Mouse (Mus musculus) left cerebral cortex, postnatal 25 days (tissue): ENCODE data around the gene Maco1. TPM values are rescaled to one million over a fixed set of nuclear protein-coding genes. Genes with fewer than 3 reads are reported as not detected.
A peak's percentile ranks its signal among the peaks of the same experiment; 100 is the strongest.
"Not testable (repeated sequence)": the region's sequence is repeated elsewhere in the genome, so short reads cannot be mapped to it uniquely, and the experiment has no call there.

Experiments used
- DNase-seq, 2 experiments: peaks; one replicate each; pipeline ENCODE4 v3.0.0; 2022; ENCODE audit warnings: low spot score in 2 of 2, mixed read lengths in 1 of 2
- intact Hi-C: fragments of 180-260 bp; cut with DNase I; formaldehyde crosslinking; loops from one replicate; pipeline ENCODE4 v1.15.1; 2025
- total RNA-seq, 2 experiments: library from RNA; stranded (reverse); gene quantifications; 2 replicates each; pipeline ENCODE4 v1.2.3; 2021

Maco1 gene
- total RNA-seq, 2 experiments from 2014 or later: 49.2 to 52.0 TPM

- intact Hi-C loops: no loop called here
- DNase-seq: no peak
Measured at GRCm38 (mm10) chr4:134826348-134826747, 26.8 kb downstream of the Maco1 start.

DNA sequence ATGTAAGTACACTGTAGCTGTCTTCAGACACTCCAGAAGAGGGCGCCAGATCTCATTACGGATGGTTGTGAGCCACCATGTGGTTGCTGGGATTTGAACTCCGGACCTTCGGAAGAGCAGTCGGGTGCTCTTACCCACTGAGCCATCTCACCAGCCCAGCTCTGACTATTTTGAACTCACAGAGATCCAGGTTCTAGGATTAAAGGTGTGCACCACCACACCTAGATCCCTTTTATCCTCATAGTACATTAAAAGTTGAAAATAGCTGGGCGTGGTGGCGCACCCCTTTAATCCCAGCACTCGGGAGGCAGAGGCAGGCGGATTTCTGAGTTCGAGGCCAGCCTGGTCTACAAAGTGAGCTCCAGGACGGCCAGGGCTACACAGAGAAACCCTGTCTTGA is 27.3 kb downstream of the Maco1 start:
- DNase-seq, intact Hi-C loops: not testable (repeated sequence)

- DNase-seq: no peak
- intact Hi-C loops: no loop called here
Measured at GRCm38 (mm10) chr4:134823560-134823959, 29.6 kb downstream of the Maco1 start.

DNA sequence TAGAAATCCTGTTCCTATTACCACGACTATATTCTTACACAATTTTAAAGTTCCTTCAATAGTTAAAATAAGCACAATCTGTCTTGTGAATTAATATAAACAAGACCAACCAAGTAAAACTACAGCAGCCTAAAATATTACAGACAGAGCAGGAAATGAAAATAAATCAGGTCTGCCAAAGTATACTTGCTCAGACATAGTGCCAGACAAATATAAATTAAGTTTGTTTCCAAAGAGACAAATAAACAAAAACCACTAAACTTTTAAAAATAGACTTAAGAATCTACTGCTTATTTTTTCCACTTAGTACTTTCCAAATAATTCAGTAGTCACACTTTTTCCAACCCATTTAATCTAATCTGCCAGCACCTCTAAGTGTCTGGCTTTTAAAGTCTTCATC is 32.1 kb downstream of the Maco1 start:
- DNase-seq: no peak
- intact Hi-C loops: no loop called here

DNA sequence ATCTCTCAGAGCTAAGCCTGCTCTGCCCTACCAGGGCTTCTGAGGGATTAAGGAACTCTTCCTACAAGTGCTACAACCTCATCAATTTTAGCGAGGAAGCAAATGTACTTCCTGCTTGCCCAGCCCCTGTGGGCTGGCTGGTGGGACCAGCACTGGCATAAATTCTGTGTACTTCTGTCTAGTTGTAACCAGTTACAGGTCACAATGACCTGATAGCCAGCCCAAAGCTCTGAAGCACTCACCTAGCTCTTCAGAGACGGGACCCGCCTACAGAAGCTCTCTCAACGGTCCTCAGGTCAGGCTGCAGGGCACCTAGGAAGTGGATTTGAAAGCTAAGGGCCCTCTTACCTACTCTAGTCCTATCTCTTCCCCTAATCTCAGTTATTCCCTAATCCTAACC is 35.4 kb downstream of the Maco1 start:
- intact Hi-C loops: no loop called here
- DNase-seq: no peak

DNA sequence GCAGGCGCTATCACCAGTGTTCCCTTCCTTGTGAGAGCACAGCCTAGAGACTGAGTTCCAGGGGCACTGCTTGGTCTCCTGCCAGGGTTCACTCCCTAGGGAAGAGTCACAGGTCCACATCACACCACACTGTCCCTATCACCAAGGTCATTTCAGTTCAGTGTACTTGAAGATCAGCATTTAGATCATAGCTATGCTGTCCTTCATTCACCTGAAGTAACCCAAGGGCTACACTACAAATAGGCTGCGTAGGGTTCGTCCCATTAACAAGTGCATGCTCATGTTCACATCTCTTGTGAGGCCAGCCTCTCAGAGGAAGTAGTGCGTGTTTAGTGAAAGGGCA is 38.9 kb downstream of the Maco1 start:
- intact Hi-C loops: no loop called here

DNA sequence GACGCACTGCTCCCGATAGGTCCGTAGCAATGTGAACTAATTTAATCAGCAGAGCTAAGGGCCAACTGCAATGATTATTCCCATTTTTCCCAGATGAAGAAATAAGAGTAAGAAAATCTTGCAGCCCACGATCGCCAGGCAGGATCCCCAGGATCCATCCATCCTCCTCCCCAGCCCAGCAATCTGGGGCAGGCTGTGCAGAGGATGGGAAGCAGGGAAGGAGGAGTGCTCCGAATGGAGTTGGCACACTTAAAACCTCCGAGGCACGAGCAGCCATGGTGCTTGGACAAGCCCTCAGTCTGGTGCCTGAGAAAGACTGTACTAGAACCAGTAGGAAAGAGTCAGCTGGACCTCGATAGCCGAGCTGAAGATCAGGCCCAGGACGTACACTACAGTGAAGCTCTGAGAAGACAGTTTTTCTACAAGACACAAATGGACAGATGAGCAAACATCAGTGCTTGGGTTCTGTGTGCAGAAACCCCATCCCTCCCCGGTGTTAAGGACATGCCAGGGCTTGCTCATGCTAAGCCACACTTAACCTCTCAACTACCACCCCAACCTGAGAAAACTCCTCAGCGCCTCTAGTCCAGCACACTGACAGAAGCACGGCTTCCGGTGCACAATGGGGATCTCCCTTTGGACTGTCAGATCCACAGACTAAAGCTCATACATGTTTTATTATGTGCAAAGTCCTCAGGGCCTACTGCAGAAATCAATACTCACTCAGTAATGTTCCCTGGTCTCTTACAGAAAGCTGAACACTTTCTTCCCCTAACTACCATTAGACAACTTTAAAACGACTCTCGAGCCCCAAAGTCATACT is 39.5 kb downstream of the Maco1 start:
- intact Hi-C loops: no loop called here
- DNase-seq: peak in 1 of 2 experiments; percentile 58

More for the DNA sequence above, 38.9 kb downstream of the Maco1 start:
- DNase-seq: no peak

DNA sequence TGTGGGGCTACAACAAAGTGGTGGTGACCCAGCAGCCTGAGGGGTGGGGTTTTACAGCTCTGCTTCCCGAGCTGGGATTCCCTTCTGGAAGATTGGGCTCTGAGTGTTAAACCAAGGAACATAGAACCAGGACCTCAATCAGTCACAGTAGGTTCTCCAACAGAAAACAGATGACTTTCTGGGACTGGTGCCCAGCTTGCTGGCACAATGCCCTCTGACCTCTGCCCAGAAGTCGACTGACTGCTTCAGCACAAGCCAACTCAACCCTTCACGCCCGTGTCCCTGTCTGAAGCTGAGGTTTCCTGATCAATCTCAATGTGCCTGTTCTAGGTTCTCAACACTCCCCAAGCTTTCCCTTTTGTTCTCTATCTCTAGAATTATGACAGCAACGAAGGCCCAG is 48.4 kb downstream of the Maco1 start:
- intact Hi-C loops: no loop called here
- DNase-seq: no peak

DNA sequence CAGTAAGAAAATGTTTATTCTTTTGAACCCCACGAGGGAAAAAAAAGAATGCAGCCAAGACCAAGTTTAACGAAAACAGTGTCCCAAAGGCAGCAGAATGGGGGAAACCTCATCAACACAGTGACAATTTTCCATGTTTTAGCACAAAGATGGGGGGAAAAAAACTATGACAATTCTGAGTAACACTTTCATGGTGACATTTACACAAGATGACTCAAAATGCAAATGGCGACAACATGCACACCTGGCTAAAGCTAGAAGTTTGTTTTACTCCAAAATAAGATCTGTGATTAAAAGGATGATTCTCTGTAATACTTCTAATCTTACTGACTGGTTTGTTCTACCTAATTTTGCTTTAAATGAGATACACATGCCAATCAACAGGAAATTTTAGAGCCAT is 50.4 kb downstream of the Maco1 start:
- DNase-seq: no peak
- intact Hi-C loops: no loop called here

- DNase-seq: no peak
- intact Hi-C loops: no loop called here
Measured at GRCm38 (mm10) chr4:134802155-134802554, 51.0 kb downstream of the Maco1 start.

DNA sequence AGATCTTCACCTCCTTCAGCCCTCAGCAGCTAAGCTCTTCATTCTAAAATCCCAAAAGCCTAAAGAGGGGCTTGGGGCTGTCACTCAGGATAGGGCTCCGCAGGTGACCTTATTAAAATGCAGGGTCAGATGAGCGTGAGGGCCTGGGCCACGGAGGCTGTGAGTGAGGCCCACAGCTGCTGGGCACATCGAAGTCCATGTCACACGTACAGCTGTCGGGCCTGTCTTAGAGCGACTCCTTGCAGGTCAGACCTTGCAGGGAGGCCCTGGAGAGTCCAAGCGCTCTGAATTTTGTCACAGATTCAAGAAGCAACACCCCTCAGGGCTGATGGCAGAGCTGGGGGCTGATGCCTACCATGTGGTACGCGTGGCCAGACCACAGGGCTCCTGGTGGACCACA is 52.5 kb downstream of the Maco1 start:
- intact Hi-C loops: no loop called here

DNA sequence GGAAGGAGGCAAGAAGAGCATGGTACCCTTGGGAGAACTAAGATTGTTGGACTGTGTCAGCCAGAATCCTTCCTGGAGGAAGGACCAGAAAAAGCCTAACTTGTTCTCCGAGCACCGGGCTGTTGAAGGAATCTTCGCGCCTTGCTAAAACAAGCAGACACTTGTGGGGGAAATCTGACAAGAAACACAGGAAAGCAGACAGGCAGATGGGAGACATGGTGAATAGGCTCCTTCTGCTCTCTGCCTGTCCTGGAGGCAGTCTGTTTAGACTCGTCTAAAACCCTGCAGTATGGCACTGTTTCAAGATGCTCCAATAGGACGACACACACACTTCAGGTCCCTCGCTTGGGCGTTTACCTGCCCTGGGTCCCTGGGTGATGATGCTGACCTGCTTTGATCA is 53.0 kb downstream of the Maco1 start:
- DNase-seq: peak; percentile 35 to 82
- intact Hi-C loops: no loop called here

More for the DNA sequence above, 52.5 kb downstream of the Maco1 start:
- no peak for DNase-seq

GRCm38 (mm10) chr4:134799272-134799671 is 53.9 kb downstream of the Maco1 start:
- intact Hi-C loops: loop anchor here (2.0 kb wide), 1 partner anchor 256 kb away; no protein-coding TSS in a partner anchor
- DNase-seq: peak; percentile 49 to 51

DNA sequence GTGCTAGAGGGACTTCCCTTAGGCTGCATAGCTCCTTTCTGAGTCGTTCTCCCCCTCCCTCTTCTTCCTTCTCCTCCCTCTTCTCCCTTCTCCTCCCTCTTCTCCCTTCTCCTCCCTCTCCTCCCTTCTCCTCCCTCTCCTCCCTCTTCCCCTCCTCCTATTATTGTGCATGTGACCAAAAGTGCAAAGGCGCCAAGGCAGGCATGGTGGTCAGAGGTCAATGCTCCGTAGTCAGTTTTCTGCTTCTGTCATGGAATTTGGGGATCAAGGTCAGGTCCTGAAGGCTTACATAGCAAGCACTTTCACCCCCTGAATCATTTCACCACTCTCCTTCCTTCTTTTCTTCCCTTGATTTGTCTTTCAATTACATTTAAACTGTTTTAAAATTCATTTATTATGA is 54.3 kb downstream of the Maco1 start:
- DNase-seq: no peak
- intact Hi-C loops: loop anchor here (2.0 kb wide), 1 partner anchor 256 kb away; no protein-coding TSS in a partner anchor

DNA sequence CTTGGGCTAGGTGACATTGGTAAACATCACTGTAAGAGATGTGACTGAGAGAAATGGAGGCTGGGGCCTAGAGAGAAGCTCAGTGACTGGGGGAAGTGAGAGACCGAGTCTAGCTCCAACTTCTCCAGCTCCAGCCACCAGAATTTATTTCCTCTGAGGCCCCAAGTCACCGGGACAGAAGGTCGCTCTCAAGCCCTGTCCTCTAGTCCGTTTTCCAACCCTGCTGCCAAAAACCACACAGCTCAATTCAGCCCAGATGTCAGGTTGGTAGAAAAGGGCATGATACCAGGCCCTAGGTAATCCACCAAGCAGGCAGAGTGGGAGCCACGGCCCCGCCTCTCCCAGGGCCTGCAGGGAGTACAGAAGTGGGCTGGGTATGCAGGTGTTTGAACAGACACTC is 55.5 kb downstream of the Maco1 start:
- no peak for DNase-seq
- intact Hi-C loops: loop anchor here (2.0 kb wide), 1 partner anchor 255 kb away; no protein-coding TSS in a partner anchor

- DNase-seq: no peak
- intact Hi-C loops: no loop called here
Measured at GRCm38 (mm10) chr4:134796581-134797361, 56.4 kb downstream of the Maco1 start.

DNA sequence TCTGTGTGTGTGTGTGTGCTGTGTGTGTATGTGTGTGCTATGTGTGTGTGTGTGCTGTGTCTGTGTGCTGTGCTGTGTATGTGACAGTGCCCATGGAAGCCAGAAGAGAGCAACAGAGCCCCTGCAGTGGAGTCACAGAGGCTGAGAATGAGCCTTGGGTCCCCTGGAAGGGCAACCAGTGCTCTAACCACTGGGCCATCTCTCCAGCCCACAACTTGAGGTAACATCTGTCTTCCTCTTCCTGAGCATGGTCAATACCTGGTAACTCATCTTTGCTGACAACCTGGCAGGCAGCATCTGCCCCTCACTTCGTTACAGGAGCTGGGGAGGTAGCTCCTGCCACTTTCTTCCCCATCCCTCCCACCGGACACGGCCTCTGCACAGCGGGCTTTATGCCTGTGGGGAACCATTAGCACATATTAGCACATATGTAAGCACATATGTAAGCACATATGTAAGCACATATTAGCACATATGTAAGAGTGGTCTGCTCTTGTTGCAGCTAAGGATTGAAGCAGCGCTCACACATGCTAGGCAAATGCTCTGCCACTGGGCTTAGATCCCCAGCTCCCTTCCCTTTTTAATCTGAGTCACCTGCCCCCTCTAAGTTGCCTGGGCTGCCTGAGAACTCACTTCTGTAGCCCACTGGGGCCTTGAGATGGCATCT is 57.2 kb downstream of the Maco1 start:
- intact Hi-C loops: no loop called here
- no peak for DNase-seq

GRCm38 (mm10) chr4:134794959-134795358 is 58.2 kb downstream of the Maco1 start:
- intact Hi-C loops, DNase-seq: not testable (repeated sequence)

GRCm38 (mm10) chr4:134793213-134793956 is 59.8 kb downstream of the Maco1 start:
- peak; percentile 51 to 58 for DNase-seq

More at GRCm38 (mm10) chr4:134793213-134793956, 59.8 kb downstream of the Maco1 start:
- intact Hi-C loops: loop anchor here (2.0 kb wide), 1 partner anchor 85 kb away; no protein-coding TSS in a partner anchor
